Mouse (Mus musculus): ENCODE data around the gene Lifr.

Lifr gene

GRCm38 (mm10) chr15:7090211-7090765 is at the start of gene Lifr:
TSS of gene Lifr (plus strand) at chr15:7090614.
- DNase-seq (ENCODE audit: extremely low read depth, insufficient read length, low spot score): no peak

- no peak for DNase-seq (ENCODE audit: extremely low read depth, insufficient read length, low spot score)
Observed at GRCm38 (mm10) chr15:7044081-7044749, 46.2 kb upstream of the Lifr start.

GRCm38 (mm10) chr15:7045056-7045455 is 45.4 kb upstream of the Lifr start:
- no peak for DNase-seq (ENCODE audit: extremely low read depth, insufficient read length, low spot score)

- no peak for DNase-seq (ENCODE audit: extremely low read depth, insufficient read length, low spot score)
Observed at GRCm38 (mm10) chr15:7047931-7048330, 42.5 kb upstream of the Lifr start.

GRCm38 (mm10) chr15:7048916-7049315 is 41.5 kb upstream of the Lifr start:
- no peak for DNase-seq (ENCODE audit: extremely low read depth, insufficient read length, low spot score)

GRCm38 (mm10) chr15:7051666-7052065 is 38.7 kb upstream of the Lifr start:
- DNase-seq (ENCODE audit: extremely low read depth, insufficient read length, low spot score): no peak

GRCm38 (mm10) chr15:7052117-7052516 is 38.3 kb upstream of the Lifr start:
- DNase-seq (ENCODE audit: extremely low read depth, insufficient read length, low spot score): no peak

- DNase-seq (ENCODE audit: extremely low read depth, insufficient read length, low spot score): no peak
Observed at GRCm38 (mm10) chr15:7056851-7057250, 33.6 kb upstream of the Lifr start.

GRCm38 (mm10) chr15:7060522-7060921 is 29.9 kb upstream of the Lifr start:
- DNase-seq (ENCODE audit: extremely low read depth, insufficient read length, low spot score): no peak

GRCm38 (mm10) chr15:7061995-7062697 is 28.3 kb upstream of the Lifr start:
- DNase-seq (ENCODE audit: extremely low read depth, insufficient read length, low spot score): no peak

- no peak for DNase-seq (ENCODE audit: extremely low read depth, insufficient read length, low spot score)
Observed at GRCm38 (mm10) chr15:7062698-7063009, 27.8 kb upstream of the Lifr start.

GRCm38 (mm10) chr15:7063521-7064240 is 26.7 kb upstream of the Lifr start:
- no peak for DNase-seq (ENCODE audit: extremely low read depth, insufficient read length, low spot score)

- DNase-seq (ENCODE audit: extremely low read depth, insufficient read length, low spot score): no peak
Observed at GRCm38 (mm10) chr15:7064992-7065523, 25.4 kb upstream of the Lifr start.

- DNase-seq (ENCODE audit: extremely low read depth, insufficient read length, low spot score): no peak
Observed at GRCm38 (mm10) chr15:7065624-7066023, 24.8 kb upstream of the Lifr start.

GRCm38 (mm10) chr15:7066752-7067151 is 23.7 kb upstream of the Lifr start:
- no peak for DNase-seq (ENCODE audit: extremely low read depth, insufficient read length, low spot score)

GRCm38 (mm10) chr15:7069374-7069773 is 21.0 kb upstream of the Lifr start:
- no peak for DNase-seq (ENCODE audit: extremely low read depth, insufficient read length, low spot score)

GRCm38 (mm10) chr15:7070199-7070794 is 20.1 kb upstream of the Lifr start:
- no peak for DNase-seq (ENCODE audit: extremely low read depth, insufficient read length, low spot score)

- no peak for DNase-seq (ENCODE audit: extremely low read depth, insufficient read length, low spot score)
Observed at GRCm38 (mm10) chr15:7073269-7073668, 17.1 kb upstream of the Lifr start.

GRCm38 (mm10) chr15:7075185-7075584 is 15.2 kb upstream of the Lifr start:
- DNase-seq (ENCODE audit: extremely low read depth, insufficient read length, low spot score): no peak

GRCm38 (mm10) chr15:7078356-7078755 is 12.1 kb upstream of the Lifr start:
- DNase-seq (ENCODE audit: extremely low read depth, insufficient read length, low spot score): no peak
